Mouse (Mus musculus) right cerebral cortex, postnatal 36 days (tissue): ENCODE data around the gene Tars.

Experiments
- DNase-seq, 2 experiments: peaks; one replicate each; pipeline ENCODE4 v3.0.0; 2022; ENCODE audit warnings: low spot score in 2 of 2, mixed read lengths in 1 of 2

Tars gene

DNA sequence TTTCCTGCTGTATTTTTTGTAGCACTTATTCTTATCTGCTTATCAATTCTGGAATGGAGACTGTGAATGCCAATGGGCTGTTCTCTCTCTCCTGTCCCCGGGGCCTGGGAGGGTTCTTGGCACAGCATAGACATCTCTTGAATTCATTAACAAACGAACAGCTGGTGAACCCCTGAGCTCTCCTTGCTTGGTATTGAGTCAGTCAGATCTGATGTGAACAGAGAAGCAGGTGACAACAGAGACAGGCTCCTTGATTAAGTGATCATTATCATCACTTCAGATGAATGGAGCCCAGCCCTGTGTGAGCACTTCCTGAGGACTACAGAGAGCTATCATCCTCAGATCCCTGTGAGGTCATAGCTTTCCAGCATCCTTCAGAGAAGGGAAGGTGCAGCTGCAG, 35.4 kb downstream of the Tars start:
- no peak for DNase-seq

- DNase-seq, result no peak
Observed at GRCm38 (mm10) chr15:11361824-11362223, 37.6 kb downstream of the Tars start.

DNA sequence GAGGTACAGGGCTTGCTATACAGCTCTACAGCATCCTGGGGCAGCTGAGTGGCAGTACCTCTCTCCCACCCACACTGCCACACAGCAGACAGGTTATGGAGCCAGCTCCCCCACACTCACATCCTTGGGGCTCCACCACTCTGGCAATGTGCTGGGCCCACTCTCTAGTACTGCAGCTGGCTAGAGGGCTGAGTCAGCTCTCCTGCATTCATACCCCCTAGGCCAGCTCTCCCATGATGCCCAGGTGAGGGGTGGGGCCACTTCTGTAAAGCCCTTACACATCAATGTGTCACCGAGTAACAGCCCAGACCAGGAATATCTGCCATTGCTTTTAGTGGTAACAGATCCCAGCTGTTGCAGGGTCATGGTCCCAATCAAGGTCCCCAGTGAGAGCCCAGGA, 38.6 kb downstream of the Tars start:
- DNase-seq, result no peak

GRCm38 (mm10) chr15:11357501-11357900, 42.0 kb downstream of the Tars start:
- no peak for DNase-seq

- DNase-seq, result no peak
Observed at GRCm38 (mm10) chr15:11355865-11356264, 43.6 kb downstream of the Tars start.

GRCm38 (mm10) chr15:11339467-11340180, 59.8 kb downstream of the Tars start:
- no peak for DNase-seq
